Mouse (Mus musculus) kidney, adult 18-20 months (tissue): Measurements from ENCODE around the gene a.
A peak's percentile ranks its signal among the peaks of the same experiment; 100 is the strongest.

ENCODE experiments used
- DNase-seq: peaks from one replicate; pipeline ENCODE4 v3.0.0; 2021

Gene a

GRCm38 (mm10) chr2:154785284-154785683 is 5.9 kb upstream of the a start:
- DNase-seq: no peak

- DNase-seq: no peak
Observed at GRCm38 (mm10) chr2:154786187-154786586, 5.0 kb upstream of the a start.

- DNase-seq: no peak
Observed at GRCm38 (mm10) chr2:154786776-154787175, 4.4 kb upstream of the a start.

DNA sequence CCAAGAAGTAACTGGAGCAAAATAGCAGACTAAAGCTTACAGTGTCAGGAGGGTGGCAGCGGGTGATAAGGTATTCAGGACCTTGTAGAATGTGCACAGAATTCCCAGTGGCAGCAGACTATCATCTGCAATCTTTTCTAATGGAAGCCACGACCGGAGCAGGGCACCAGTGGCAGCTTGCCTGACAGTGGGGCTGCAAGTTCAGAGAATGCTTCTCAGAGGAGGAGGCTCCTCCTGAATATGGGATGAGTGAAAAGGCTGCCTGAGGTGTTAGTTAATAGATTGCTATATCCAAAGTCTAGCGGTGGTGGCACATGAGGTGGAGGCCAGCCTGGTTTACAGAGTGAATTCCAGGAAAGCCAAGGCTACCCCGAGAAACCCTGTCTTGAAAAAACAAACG is 1.8 kb upstream of the a start:
- no peak for DNase-seq

DNA sequence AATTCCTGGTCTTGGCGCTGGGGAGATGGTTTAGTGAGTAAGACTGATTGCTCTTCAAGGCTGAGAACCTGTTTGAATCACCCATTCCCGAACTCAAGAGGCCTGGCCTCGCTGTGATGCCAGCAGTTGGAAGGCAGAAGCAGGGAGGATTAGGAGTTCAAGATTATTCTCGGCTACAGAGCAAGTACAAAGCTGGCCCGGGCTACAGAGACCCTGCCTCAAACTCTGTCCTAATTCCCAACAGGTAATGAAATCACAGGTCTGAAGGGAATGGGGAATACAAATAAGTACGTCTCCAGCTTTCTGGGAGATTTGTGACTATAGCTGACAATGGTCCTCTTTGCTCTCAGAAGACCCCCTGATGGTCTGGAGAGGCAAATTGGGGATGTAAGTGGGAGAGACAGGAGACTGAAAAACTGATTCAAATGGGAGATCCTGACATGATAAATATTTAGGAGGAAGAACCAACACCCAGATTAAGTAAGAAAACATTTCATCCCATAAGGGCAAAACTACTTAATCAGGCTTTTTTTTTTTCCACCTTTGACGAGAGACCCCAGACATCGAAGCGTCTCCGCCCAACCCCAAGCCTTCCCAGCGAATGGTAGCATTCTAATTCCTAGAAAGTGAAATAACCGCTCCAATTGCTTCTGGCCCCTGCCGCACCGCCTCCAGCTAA is 1.1 kb upstream of the a start:
- DNase-seq: no peak

- DNase-seq: peak; percentile 86
Observed at GRCm38 (mm10) chr2:154791661-154792642, 750 bp downstream of the a start.

- no peak for DNase-seq
Observed at GRCm38 (mm10) chr2:154803372-154803771, 12.2 kb downstream of the a start.

- DNase-seq: no peak
Observed at GRCm38 (mm10) chr2:154803845-154804244, 12.6 kb downstream of the a start.

- DNase-seq: no peak
Observed at GRCm38 (mm10) chr2:154807689-154808088, 16.5 kb downstream of the a start.

DNA sequence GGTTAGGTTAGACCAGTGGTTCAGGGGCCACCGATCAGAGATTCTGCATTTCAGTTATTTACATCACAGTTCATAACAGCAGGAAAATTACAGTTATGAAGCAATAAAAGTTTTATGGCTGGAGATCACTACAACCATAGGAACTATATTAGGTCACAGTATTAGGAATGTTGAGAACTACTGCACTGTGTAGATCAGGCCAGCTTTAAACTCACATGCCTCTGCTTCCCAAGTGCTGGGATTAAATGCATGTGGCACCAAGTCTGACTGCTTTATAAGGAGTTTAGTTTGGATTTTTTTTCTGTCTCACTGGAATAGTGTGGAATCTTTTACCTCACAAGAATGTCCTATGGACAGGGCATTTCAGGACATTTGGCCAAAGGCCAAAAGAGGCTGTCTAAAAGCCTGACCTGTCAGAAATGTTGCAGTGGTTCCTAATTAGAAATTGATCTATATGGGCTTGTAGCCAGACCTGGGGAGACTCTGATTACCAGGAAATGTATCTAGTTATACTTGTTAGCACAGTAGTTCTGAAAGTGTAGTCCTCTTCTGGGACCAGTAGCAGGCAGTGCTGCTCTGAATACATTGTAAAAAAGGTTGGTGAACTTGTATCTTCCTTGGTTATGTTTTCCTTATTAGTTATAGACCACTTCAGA is 18.0 kb downstream of the a start:
- DNase-seq: peak; percentile 61

DNA sequence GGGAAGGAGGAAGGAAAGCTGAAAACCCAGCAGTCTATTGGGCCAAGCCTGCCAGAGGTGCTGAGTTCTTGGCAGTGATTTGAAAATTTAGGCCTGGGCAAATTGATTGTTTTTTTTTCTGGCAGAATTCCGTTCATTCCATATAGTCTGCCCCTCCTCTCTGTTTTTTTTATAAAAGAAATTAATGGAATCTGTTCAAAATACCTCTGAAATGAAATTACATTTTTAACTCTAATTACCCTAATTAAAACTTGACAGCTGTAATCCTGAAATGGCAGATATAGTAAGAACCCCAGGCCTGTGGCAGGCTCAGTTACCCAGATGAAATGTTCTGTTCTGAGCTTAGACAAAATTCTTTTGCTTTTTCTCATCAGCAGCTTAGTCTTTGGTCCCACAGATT is 19.6 kb downstream of the a start:
- no peak for DNase-seq

DNA sequence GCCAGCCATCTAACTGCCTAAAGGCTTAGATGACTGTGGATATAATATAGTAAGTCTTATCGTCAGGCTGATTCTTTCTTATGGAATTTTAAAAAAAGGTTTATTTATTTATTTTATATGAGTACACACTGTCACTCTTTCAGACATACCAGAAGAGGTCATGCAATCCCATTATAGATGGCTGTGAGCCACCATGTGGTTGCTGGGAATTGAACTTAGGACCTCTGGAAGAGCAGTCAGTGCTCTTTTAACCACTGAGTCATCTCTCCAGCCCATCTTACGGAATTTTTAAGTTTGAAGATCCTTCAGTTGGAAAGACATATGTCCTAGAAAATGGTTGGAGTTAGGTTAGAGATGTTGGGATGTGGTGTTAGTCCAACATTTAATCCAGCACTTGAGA is 22.2 kb downstream of the a start:
- no peak for DNase-seq

DNA sequence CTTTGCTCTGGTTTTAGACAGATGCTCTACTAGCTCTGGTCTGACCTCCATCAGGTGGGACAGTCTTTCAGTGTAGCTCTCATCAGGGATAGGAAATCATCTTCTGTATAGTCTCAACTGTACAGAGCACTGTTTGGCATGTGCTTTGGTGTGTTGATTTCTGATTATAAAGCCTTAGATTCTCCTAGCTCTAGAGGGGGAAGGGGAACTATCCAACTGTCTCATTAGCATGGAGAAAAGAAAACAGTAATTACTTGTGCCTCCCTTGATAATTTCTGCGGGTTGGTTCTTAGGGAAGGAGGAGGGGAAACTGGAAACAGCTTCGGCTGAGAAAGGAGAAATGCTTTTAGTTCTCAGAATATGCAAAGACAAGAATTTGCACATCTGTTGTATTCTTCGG is 25.9 kb downstream of the a start:
- no peak for DNase-seq

- DNase-seq: peak; percentile 29
Observed at GRCm38 (mm10) chr2:154817788-154818187, 26.6 kb downstream of the a start.

GRCm38 (mm10) chr2:154818599-154818998 is 27.4 kb downstream of the a start:
- DNase-seq: no peak

- DNase-seq: no peak
Observed at GRCm38 (mm10) chr2:154820346-154820745, 29.1 kb downstream of the a start.

DNA sequence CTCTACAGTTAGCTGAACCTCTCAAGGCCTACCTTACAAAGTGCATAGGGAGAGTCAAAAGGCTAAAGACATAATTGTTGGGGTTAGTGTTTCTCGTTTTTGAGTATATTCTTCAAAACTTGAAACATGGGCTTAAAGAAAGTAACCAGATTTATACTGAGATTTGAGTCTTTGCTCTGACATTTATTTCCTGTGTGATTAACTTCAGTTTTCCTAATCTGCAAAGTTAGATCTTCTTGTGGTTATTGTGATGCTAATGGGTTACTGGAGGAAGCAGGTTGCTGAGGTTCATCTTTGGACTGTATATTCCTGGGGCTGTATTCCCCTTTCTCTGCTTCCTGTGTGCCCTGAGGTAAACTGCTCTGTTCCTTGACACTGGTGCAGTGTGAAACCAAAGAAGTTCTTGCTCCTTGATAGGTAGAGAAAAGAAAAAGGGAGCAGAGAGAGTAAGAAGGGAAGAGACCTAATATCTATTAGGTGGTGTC is 34.9 kb downstream of the a start:
- DNase-seq: no peak

- DNase-seq: no peak
Observed at GRCm38 (mm10) chr2:154827521-154827920, 36.3 kb downstream of the a start.

DNA sequence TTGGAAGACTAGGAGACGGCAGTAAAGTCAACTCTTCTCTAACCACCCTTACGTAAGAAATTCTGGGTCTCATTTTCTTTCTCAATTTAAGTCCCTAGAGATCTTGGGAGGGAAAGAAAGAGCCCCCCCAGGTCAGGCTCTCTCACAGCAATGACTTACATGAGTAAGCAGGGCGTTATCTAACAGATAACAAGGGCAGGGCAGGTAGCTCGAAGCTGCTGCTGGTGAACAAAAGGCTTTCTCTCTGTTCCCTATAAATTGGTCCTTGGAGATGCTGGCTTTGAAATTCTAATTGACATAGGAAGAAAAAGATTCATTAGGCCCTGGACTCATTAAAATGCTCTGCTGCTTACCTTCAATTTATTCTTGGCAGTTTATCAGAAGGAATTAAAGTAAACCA is 41.3 kb downstream of the a start:
- DNase-seq: no peak

DNA sequence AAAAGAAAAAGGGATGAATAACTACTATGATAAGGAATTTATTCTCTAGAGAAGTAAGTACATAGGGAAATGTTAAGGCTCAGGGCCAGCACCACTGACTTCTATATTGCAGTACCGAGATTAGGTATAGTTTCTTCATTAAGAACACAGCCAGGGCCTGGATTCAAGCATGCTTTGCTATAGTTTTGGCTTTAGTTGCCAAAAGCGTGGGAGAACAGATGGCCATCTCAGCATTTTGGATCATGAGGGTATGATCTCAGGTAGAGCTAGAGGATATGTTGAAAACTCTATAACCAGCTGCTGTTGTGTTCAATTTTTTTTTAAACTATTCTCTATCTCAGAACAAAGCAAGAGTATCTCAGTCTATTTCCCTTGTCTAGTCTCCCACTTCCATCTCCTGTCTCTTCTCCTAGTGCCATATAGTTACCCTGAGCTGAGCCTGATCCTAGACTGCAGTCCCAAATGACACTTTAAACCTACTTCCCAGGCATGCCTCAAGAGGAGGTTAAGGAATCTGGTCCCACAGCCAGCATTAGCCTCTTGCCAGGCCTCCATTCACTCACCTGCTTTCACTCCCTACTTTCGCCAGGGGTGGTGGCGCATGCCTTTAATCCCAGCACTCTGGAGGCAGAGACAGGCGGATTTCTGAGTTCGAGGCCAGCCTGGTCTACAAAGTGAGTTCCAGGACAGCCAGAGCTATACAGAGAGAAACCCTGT is 43.1 kb downstream of the a start:
- no peak for DNase-seq

DNA sequence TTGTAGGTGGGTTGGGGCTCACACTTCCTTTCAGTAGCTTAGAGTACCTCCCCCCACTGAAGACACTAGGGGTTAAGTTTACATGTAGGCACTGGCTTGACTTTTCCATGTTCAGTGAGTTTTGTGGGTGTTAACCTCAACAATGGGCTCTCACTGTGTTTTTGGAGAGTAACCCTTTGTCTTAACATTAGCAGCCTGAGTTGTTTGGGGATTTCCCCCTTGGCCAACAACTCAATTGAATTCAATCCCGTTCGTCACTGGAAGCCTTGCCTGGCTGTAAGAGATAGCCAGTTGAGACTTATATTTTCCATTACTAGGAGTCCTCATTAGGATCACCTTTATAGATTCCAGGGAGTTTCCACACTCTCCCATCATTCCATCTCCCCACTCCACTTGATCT is 45.3 kb downstream of the a start:
- no peak for DNase-seq

DNA sequence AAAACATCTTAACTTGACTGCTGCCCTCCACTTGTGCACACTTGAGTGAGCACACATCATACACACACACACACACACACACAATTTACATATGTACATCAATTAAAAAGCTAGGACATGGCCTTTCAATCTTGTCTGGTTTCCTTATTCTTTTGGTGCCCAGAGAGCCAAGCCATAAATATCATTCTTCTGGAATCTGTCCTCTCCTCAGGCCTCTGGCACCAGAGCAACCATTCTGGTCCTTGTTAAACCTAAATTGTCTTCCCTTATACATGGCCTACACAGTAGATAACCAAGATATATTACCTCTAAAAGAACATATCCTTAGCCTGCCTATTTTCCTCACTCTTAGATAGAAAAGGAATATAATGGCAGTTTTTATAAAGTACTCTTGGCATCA is 56.9 kb downstream of the a start:
- no peak for DNase-seq

GRCm38 (mm10) chr2:154855383-154855782 is 64.2 kb downstream of the a start:
- DNase-seq: peak; percentile 63
